In genomic region chr17:71791622-71792021, GRCm38 (mm10) we compare ENCODE assay signal across 24 mouse cellular contexts. TPM values are rescaled to one million over a fixed set of nuclear protein-coding genes. Genes with fewer than 3 reads are reported as not detected.
"Had no signal": no experiment of that assay in that cellular context is flagged by ENCODE, and none has a peak within 500 bp of the region (broad histone marks: within the 10 kb centered on the region; RNA-seq: fewer than 3 reads in every experiment).

No protein-coding gene starts in this region.

- H3K4me2 ChIP-seq: neural tube, embryonic 13.5 days; neural tube, embryonic 15.5 days; stomach, embryonic 15.5 days had no signal

- H3K4me3 ChIP-seq: neural tube, embryonic 13.5 days; neural tube, embryonic 15.5 days; stomach, embryonic 15.5 days had no signal

- H3K27me3 ChIP-seq: neural tube, embryonic 13.5 days; neural tube, embryonic 15.5 days; stomach, embryonic 15.5 days had no signal

- DNase-seq: retina, postnatal 1 day; right cerebral cortex, adult 18-20 months; right cerebral cortex, postnatal 14 days; right cerebral cortex, postnatal 25 days; right cerebral cortex, postnatal 4 days; spleen, adult 18-20 months; thymus, adult 18-20 months; thymus, adult 2 months; thymus, postnatal 14 days; thymus, postnatal 25 days; thymus, postnatal 36 days; thymus, postnatal 4 days had no signal

- H3K36me3 ChIP-seq: stomach, embryonic 15.5 days had no signal

RNA-seq across cellular contexts. Expression of gene Clip4, which starts 23.3 kb away (rescaled TPM):
- total RNA-seq: neutrophil, adult 5-6 weeks had no signal

RNA-seq across cellular contexts. Expression of gene Pcare, which starts 38.9 kb away (rescaled TPM):
- total RNA-seq: neutrophil, adult 5-6 weeks had no signal
- polyA plus RNA-seq: neural tube, embryonic 13.5 days; neural tube, embryonic 14.5 days; neural tube, embryonic 15.5 days; small intestine, adult 2 months; spleen, adult 2 months; stomach, embryonic 14.5 days; stomach, embryonic 15.5 days; stomach, embryonic 16.5 days; stomach, postnatal 0 days; thymus, adult 2 months; thymus, postnatal 0 days; urinary bladder, adult 2 months had no signal
